Mouse (Mus musculus): ENCODE data around the gene Pheta1.

- no peak for TF ChIP-seq EP300 (IDR thresholded peaks at IDR 0.05; ENCODE audit: low read depth)
- no peak for TF ChIP-seq CTCF (IDR thresholded peaks at IDR 0.05; ENCODE audit: low read depth)
Observed at GRCm38 (mm10) chr5:121841973-121842372, 6.8 kb upstream of the Pheta1 start.
